Mouse (Mus musculus) hindbrain, postnatal 0 days (tissue): ENCODE results near the gene Lemd2. TPM values are rescaled to one million over a fixed set of nuclear protein-coding genes. Genes with fewer than 3 reads are reported as not detected.
"Not testable (repeated sequence)": the region's sequence is repeated elsewhere in the genome, so short reads cannot be mapped to it uniquely, and the experiment has no call there.

Source experiments
- ATAC-seq: fragments of 200-750 bp; cut with Nextera tagmentation; 2 replicates; pipeline ENCODE4 v1.8.0; 2017; ENCODE audit warnings: mild to moderate bottlenecking, moderate TSS enrichment, moderate library complexity
- DNase-seq: peaks from one replicate; pipeline ENCODE4 v3.0.0-alpha.2; 2015; ENCODE audit warnings: low spot score
- H3K27ac ChIP-seq: fragments of 300-500 bp; sonication (generic); 2 replicates; pipeline ENCODE4 v1.5.1; 2014; ENCODE audit warnings: mild to moderate bottlenecking
- H3K27me3 ChIP-seq: fragments of 300-500 bp; sonication (generic); 2 replicates; pipeline ENCODE4 v1.6.1; 2014; ENCODE audit warnings: low read length, mixed read lengths; ENCODE audit not compliant: insufficient read depth
- H3K36me3 ChIP-seq: fragments of 300-500 bp; sonication (generic); 2 replicates; pipeline ENCODE4 v1.6.1; 2014; ENCODE audit warnings: low read length, mixed read lengths; ENCODE audit not compliant: insufficient read depth
- H3K4me1 ChIP-seq: fragments of 300-500 bp; sonication (generic); 2 replicates; pipeline ENCODE4 v1.6.1; 2014; ENCODE audit warnings: antibody characterized with exemption, low read length, mixed read lengths; ENCODE audit not compliant: insufficient read depth
- H3K4me2 ChIP-seq: fragments of 300-500 bp; sonication (generic); 2 replicates; pipeline ENCODE4 v1.6.1; 2014; ENCODE audit warnings: low read depth, mild to moderate bottlenecking, low read length, moderate library complexity, mixed read lengths
- H3K4me3 ChIP-seq: fragments of 300-500 bp; sonication (generic); 2 replicates; pipeline ENCODE4 v1.5.1; 2014; ENCODE audit warnings: low read length
- H3K9ac ChIP-seq: fragments of 300-500 bp; sonication (generic); replicated peaks from 2 replicates; pipeline ENCODE4 v1.6.1; 2014; ENCODE audit warnings: mild to moderate bottlenecking, low read length, moderate library complexity, mixed read lengths
- H3K9me3 ChIP-seq: fragments of 300-500 bp; sonication (generic); 2 replicates; pipeline ENCODE4 v1.6.1; 2016; ENCODE audit warnings: low read length, mixed read lengths
- CTCF ChIP-seq: IDR thresholded peaks from 2 replicates; pipeline ENCODE4 v1.5.1; 2016; ENCODE audit warnings: antibody characterized with exemption, control low read depth, low read depth
- WGBS: fragments of 180-500 bp; shearing (Covaris S2); extraction: QIAGEN DNeasy Blood & Tissue Kit; methylation state at CpG from one replicate; pipeline ENCODE4 v1.1.7; 2014; 5-methylcytosine and 5-hydroxymethylcytosine counted together
- polyA plus RNA-seq: library from polyadenylated mRNA; unstranded; fragments of >200 nt; fragmentation: Nextera tagmentation; extraction: Ambion mirVana; gene quantifications from 2 replicates; pipeline ENCODE4 v1.2.1, GENCODE M21; 2015
- total RNA-seq: library from RNA; depleted of rRNA; stranded (reverse); fragments of >200 nt; gene quantifications from 2 replicates; pipeline ENCODE4 v1.2.3, GENCODE M21; 2014

Gene Lemd2
- total and polyA plus RNA-seq, 2 experiments from 2014 or later, result 18.4 to 112 TPM

GRCm38 (mm10) chr17:27233298-27233697, 29.0 kb upstream of the Lemd2 start:
- Histone ChIP-seq H3K27ac (no peak overlapping the region), H3K9me3 (no peaks in the 10 kb centered on the region), H3K36me3 (no peaks in the 10 kb centered on the region), H3K27me3 (no peaks in the 10 kb centered on the region), H3K4me2 (no peak overlapping the region), H3K4me3 (no peak overlapping the region), H3K4me1 (peaks cover 7% of the 10 kb centered on the region; the same call in 1 of the 2 replicates), H3K9ac (no peak overlapping the region)
- 77% methylated on average over 7 of the region's 7 CpGs for WGBS
- no peak for DNase-seq
- no peak for ATAC-seq
- TF ChIP-seq CTCF, result no peak

GRCm38 (mm10) chr17:27232176-27232575, 27.9 kb upstream of the Lemd2 start:
- ATAC-seq (no peak), DNase-seq (no peak)
- H3K36me3 ChIP-seq, result no peaks in the 10 kb centered on the region
- H3K4me3 ChIP-seq, result no peak overlapping the region
- H3K9me3 ChIP-seq, result no peaks in the 10 kb centered on the region
- TF ChIP-seq CTCF, result no peak
- H3K27me3 ChIP-seq, result no peaks in the 10 kb centered on the region
- no peak overlapping the region for H3K27ac ChIP-seq
- H3K4me2 ChIP-seq, result no peak overlapping the region
- WGBS, result 88% methylated on average over 3 of the region's 3 CpGs
- no peak overlapping the region for H3K9ac ChIP-seq
- H3K4me1 ChIP-seq, result peaks cover 10% of the 10 kb centered on the region; the same call in 1 of the 2 replicates

DNA sequence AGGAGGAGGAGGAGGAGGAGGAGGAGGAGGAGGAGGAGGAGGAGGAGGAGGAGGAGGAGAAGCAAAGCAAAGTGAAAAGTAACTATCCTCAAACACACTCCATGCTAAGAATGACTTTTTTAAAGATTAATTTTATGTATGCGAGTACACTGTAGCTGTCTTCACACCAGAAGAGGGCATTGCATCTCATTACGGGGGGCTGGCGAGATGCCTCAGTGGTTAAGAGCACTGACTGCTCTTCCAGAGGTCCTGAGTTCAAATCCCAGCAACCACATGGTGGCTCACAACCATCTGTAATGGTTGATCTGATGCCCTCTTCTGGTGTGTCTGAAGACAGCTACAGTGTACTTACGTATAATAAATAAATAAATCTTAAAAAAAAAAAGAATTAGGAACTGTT, 27.3 kb upstream of the Lemd2 start:
- ATAC-seq, DNase-seq: not testable (repeated sequence)

DNA sequence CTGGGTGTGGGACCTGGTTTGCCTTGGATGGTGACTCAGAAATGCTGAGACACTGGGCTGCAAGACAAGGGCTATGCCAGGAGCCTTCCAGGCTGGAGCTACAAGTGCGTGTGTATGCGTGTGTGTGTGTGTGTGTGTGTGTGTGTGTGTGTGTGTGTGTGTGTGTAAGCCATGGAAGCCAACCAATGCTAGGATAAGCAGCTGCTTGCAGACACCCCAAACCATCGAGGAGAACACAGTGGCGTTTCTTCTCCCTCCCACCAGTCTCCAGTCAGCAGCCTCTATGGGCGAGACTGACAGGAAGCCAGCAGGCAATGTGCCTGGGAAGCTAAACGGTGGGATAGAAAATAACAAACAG, 26.9 kb upstream of the Lemd2 start:
- H3K9ac ChIP-seq, result no peak overlapping the region
- no peaks in the 10 kb centered on the region for H3K9me3 ChIP-seq
- DNase-seq (no peak), ATAC-seq (no peak)
- no peaks in the 10 kb centered on the region for H3K27me3 ChIP-seq
- no peaks in the 10 kb centered on the region for H3K36me3 ChIP-seq
- 42% methylated on average over 6 of the region's 6 CpGs for WGBS
- peaks cover 10% of the 10 kb centered on the region; the same call in 1 of the 2 replicates for H3K4me1 ChIP-seq
- TF ChIP-seq CTCF, result no peak
- H3K27ac ChIP-seq, result no peak overlapping the region
- no peak overlapping the region for H3K4me3 ChIP-seq
- no peak overlapping the region for H3K4me2 ChIP-seq

More for the DNA sequence above, 27.3 kb upstream of the Lemd2 start:
- H3K27me3 ChIP-seq, H3K4me3 ChIP-seq, H3K27ac ChIP-seq, H3K9ac ChIP-seq, H3K4me2 ChIP-seq, H3K9me3 ChIP-seq, H3K4me1 ChIP-seq, H3K36me3 ChIP-seq: not testable (repeated sequence)
- WGBS, result 83% methylated on average over 4 of the region's 4 CpGs

- DNase-seq, result no peak
- Histone ChIP-seq H3K36me3 (no peaks in the 10 kb centered on the region), H3K4me3 (no peak overlapping the region), H3K27ac (no peak overlapping the region), H3K9ac (no peak overlapping the region), H3K9me3 (no peaks in the 10 kb centered on the region), H3K4me1 (peaks cover 10% of the 10 kb centered on the region; the same call in 1 of the 2 replicates), H3K4me2 (no peak overlapping the region), H3K27me3 (no peaks in the 10 kb centered on the region)
- TF ChIP-seq CTCF, result no peak
- WGBS, result 56% methylated on average over 8 of the region's 8 CpGs
- no peak for ATAC-seq
Measured at GRCm38 (mm10) chr17:27230455-27231145, 26.3 kb upstream of the Lemd2 start.

DNA sequence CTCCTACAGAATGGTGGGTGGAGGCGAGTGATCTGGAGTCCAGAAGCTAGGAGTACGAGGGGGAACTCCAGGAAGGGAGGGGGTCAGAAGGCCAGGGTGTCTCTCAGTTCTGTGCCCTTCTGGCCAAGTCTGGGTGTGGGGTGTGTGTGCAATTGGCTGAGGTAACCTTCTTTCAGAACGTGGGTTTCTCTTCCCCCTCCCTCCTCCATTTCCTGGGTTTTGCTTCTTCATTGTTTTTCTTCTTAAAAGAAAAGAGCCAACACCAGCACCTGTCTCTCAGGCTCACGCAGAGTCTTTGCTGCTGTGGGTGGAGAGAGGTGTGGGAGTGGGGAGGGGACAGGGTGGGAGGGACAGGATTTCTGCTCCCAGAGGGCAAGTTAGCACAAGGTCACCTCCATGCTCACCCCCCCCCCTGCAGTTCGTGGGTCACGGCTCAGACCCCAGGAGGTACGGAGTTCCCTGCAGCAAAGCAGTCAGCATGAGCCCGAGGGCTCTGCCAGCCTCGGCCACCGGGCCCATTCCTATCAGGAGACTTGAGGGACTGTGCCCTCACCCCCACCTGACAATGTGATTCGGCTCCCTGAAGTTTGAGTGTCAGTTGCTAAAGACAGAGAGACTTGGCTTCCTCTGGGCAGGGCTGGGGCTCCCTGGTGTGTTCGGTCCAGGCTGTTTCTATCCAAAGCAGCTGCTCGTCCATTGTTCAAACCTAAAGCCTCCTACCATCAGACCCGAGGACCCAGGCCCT, 25.6 kb upstream of the Lemd2 start:
- no peaks in the 10 kb centered on the region for H3K27me3 ChIP-seq
- H3K4me1 ChIP-seq, result peaks cover 10% of the 10 kb centered on the region; the same call in 1 of the 2 replicates
- H3K27ac ChIP-seq, result no peak overlapping the region
- no peak for DNase-seq
- H3K4me2 ChIP-seq, result no peak overlapping the region
- TF ChIP-seq CTCF, result no peak
- H3K4me3 ChIP-seq, result no peak overlapping the region
- 13% methylated on average over 14 of the region's 14 CpGs for WGBS
- no peak overlapping the region for H3K9ac ChIP-seq
- no peaks in the 10 kb centered on the region for H3K9me3 ChIP-seq
- no peaks in the 10 kb centered on the region for H3K36me3 ChIP-seq
- no peak for ATAC-seq
